Mouse (Mus musculus) induced T-regulatory cell, adult 2 months (primary cell): ENCODE results near the gene Grin2b.
A peak's percentile ranks its signal among the peaks of the same experiment; 100 is the strongest.
"Not testable (repeated sequence)": the region's sequence is repeated elsewhere in the genome, so short reads cannot be mapped to it uniquely, and the experiment has no call there.

Experiments used
- DNase-seq: peaks from one replicate; pipeline ENCODE4 v3.0.0-alpha.2; 2012; ENCODE audit warnings: low read depth

Gene Grin2b

DNA sequence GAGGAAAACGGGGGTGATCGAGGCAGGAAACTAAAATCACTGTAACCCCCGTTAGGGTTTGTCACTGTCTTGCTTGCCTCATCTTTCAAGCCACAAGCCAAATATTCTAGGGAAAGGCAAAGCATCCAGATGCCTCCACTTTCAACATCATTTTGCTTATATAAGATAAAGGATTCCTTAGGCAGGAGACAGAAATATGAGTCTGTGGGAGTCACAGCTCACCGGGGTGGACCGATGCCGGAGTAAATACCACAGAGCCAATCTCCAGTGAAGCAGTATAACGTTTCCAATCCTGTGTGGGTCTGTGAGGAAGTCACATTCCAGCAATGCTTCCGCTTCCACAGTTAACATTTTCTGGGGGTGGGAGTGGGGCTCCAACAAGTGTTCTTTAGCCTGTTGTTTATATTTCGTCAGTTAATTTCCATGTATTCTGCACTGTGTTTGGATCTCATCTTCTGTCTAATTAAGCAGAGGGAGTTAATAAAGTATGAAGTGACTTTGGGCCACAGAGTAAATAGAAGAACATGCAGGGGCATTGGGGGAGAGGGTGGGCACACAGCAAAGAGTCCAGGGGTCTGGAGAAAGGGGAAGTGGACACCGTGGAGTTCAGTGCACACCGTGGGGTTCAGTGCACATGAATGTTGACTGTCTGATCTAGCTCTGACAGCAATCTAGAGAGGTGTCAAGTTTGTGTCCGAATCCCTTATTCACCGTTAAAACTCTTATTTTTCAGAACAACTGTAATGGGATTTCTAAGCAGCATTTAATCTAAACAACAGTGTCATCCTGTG lies 374.9 kb downstream of the Grin2b start:
- no peak for DNase-seq

DNA sequence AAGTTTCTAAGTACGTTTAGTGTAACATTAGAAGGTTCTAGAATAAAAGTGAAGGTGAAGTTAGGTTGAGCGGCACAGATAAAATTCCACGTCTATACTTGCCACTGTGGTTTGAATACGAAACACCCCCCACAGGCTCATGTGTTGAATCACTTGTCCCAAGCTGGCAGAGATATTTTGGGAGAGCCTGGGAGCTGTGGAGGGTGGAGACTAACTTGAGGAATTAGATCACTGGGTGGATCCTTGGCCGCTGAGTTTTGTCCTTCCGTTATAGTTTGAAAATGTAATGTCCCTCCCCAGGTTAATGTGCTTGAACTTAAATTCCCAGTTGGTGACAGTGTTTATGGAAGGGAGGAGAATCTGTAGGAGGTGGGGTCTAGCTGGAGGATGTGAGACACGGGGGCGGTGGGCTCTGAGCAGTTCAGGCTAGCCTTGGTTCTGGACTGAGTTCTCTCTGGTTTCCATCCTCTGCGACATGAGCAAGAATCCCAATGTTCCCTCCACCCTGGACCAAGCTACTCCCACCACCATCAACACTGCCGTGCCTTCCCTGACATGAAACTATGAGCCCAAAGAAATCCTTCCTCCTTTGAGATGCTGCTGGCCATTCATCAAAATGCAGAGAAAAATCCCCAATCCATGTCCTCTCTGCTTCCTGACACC lies 375.8 kb downstream of the Grin2b start:
- DNase-seq: no peak

DNA sequence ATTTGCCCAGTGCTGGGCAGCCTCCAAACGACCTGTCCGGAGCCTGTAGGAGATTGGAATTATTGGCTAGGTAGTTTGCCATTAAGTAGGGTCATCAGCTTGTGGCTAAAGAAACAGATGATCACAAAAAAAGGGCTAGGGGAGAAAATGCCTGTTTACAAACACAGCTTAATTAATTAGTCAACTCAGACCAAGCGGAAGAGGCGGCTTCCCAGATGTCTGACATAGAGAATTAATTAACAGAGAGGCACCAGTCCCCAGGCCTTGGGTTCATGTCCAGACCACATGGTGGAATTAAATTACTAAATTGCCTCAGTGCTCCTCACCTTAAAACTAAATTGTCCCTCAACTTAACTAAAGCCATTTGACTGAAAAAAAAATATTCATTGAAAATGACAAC lies 376.4 kb downstream of the Grin2b start:
- no peak for DNase-seq

DNA sequence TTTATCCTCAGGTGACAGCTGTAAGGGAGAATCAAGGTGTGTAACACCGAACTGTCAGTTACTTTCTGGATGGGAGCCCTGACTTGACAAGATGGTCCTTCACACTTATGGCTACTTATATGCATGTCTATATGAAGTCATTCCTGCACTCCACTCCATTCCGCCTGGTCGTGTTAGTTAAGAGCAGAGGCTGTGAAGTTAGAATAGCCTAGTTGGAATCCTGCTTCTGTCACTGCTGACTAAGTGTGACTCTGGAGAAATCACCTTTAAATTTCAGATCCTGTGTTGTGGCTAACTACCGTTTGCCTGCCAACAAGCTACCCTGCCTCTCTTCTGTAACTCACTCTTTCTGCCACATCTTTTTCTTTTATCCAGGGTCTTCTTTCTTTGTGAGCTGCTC lies 381.9 kb downstream of the Grin2b start:
- DNase-seq: no peak

DNA sequence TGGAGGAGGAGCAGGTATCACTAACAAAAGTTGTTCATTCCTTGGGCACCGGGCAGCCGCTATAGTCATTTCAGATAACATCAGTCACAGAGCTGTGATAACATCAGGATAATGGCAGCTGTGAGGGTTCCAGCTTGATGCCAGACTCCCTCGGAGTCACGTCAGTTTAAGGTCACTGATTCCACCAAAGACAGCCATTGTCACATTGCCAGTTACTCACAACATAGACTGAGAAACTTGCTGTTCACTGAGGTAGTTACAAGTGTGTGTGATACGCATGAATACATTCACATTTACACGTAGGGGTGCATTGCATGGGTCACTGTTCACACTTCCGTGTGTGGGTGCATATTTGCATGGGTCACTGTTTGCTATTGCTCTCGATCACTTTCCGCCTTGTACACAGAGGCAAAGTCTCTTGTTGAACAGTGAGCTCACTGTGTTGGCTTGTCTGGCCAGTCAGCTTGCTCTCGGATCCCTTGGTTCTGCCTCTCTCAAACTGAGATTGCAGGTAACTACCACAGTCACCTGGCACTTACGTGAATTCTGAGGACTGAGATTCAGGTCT lies 383.6 kb downstream of the Grin2b start:
- no peak for DNase-seq

DNA sequence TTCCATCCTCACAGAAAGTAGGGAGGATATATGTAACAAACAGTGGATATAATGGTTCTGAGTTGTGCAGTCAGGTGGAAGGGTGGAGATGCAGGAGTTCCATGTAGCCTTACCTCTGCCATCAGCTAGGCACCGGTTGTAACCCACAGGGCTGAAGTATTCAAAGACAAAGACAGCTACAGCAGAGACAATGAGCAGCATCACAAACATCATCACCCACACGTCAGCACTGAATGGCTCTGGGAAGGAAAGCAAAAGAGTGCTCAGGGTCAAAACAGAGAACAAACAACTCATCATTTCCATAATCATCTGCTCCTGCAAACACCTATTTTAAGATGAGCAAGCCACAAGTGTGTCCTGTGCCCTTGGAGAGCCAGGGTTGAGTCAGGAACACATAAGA lies 398.6 kb downstream of the Grin2b start:
- DNase-seq: no peak

DNA sequence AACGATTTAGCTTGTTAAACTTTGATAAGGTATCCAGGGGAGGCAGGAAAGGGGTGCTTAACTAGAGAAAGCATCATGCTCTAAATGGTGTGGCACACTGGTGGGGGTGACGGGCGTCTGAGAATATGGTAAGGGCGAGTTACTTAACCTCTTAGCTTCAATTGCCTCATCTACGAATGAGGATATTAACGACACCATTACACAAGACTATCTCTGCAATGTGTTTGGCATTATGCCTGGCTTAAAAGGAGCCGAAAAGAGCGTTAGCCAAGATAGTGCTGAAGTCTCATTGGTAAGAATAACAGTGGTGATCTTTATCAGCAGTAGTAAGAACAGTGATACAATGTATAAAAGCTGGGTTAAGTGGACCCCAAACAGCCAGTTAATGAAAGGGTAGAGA lies 405.7 kb downstream of the Grin2b start:
- no peak for DNase-seq

DNA sequence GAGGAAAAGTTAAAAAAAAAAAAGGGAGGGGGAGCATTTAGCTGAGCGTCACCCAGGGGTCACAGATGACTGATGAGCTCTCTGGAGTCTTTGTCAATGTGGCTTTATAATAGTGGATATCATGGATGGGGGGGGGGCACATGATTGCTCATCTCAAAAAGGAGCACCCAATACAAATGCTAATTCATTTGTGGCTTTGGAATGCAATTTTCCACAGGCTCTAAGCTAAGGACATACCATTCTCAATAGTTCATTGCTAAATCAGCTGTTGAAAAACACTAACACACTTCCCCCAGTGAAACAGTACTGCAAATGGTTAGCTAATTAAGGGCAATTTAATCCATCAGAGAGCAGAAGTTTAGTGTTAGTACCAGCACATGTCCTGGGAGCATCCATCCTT lies 414.6 kb downstream of the Grin2b start:
- no peak for DNase-seq

DNA sequence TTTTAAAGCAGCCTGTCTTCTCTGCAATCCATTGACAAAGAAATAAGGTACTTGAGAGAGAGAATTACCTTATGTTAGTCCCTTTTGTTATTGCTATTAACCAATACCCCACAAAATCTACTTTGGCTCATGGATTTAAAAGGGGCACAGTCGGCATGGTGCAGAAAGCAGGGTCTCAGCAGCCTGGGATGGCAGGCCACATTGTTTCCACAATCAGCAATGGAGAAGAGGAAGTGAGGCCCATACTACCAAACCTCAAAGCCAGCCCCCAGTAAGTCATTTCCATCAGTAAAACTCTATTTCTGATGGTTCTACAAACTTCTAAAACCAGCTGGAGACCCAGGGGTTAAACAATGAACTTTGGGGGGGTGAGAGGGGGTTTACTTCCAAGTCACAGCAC lies 417.2 kb downstream of the Grin2b start:
- no peak for DNase-seq

DNA sequence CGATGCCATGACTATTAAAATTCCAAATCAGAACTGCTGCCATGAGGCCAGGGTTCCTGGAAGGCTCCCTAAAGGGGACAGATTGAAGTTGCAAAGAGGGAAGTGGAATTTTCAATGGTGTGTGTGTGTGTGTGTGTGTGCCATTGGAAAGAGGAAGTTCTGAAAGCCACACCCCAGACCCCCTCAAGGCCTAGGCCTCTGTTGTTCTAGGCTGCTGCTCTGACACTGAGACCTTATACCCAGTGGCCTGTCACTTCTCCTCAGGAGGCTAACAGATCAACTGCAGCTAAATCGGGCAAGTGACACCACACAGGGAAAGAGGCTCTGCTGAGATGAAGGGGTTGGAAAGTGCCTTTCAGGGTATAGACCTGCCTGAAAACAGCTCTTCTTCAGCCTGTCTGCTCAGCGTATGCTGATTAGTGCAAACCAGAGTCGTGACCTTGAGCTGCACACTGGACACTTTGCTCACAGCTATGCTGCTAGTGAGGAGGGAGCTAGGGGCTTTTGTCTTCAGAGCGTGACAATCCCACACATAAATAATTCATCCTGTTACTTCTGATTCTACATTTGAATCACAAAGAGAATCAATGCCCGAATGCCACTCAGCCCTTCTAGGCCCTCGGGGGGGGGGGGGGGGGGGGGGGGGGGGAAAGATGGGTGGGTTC lies 424.8 kb downstream of the Grin2b start:
- no peak for DNase-seq

DNA sequence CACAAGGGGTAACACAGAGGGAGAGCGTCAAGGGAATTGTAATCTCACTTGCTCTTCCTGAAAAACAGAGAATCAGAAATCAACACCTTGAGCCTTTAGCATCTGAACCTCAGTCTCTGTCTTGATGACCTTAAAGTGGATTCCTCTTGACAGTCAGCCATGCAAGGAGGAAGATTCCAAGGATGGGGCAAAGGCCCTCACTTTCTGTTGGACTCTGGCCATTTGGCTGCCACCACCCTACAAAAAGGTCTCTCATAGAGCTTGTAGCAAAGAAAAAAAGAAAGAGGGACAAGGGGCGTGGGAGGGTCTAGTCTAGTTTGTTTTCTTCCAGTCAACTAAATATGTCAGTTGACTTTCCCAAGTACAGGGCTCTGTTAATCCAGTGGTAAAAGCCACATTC lies 427.7 kb downstream of the Grin2b start:
- no peak for DNase-seq

DNA sequence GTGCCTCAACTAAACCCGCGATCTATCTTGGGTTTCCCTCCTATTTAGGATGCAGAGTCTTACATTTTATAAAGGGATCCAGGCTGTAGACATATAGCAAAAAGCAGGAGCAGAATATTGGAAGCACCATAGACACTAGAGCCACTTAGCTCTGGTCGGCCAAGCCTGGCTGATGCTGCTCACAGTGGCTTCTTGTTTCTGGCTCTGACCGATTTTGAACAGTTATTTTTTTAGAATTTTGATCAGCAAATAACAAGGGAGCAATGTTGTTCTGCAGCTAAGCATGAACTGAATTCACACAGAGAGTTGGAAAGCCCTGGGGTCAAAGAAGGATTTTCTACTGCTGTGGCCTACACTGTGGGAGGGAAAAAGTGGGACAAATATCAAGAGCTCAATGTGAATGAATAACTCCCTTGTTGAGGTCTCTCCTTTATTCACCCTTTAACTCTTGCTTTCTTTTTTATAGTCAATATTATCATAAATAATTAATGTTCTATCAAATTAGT lies 439.0 kb downstream of the Grin2b start:
- no peak for DNase-seq

DNA sequence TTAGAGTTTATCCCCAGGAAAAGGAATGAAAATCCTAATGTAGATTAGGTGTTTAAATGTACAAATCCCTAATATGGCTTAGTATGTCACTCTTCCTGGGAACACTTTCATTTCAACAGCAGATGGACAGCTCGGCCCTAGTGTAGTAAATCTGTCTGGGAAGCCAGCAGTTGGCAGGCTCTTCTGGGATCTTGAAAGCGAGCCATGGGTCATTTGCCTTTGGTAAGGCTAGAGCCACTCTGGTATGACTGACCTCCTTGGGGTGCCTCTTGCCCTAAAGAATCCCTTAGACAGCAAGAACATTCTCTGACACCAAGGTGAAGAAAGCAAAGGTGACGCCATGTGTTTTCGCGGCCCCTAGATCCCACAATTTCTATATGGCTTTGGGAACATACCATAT lies 446.2 kb downstream of the Grin2b start:
- no peak for DNase-seq

DNA sequence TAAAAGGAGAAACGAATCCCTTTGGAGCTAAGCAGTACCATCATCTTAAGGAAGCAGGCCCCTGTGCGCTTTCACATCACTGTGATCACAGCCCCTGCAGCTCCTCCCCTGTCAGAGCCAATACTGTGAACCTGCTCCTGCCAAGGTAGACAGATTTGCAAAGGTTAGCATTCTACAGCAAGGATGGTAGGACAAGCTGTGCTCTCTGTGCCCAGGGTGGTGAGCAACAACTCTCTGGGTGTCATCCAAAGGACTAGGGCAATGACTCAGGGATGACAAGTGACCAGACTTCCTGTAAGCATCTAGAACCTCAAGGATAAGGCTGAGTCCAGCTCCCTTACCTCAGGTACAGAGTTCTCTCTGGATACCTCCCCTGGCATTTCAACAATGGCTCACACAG lies 451.6 kb downstream of the Grin2b start:
- no peak for DNase-seq

DNA sequence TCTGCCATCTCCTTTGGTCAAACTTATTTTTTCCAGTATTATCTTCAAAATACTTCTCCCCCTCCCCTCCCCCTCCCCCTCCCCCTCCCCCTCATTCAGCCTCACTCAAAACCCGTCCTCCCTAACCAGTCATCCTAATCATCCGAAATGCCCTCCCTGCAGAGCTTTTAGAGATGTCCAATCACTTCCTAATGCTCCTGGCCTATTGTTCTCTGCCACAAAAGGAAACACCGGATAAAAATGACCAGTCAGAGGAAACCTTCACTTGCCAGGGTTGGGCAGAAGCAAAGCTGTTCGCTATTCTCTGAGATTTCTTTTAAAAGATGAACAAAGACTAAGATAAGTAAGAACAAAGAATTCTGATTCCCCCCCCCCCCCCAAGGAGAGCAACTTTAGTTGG lies 458.4 kb downstream of the Grin2b start:
- no peak for DNase-seq

DNA sequence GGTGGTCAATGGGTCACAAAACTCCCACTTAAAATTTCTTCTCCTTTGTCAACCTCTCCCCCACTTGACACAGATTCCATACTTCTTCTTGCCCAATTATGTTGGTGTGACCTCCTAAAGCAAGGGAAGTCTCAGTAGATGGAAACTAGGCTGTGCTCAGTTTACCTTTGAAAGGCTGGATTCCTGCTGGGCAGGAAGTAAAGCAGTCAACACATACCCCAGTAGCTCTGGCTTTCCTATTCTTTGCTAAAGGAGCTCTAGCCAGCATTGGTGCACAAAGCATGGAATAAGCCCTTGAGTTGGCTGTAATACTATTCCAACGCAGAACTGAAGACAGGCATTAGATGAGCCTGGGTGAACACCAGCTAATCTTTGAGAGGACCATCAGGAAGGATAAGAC lies 459.1 kb downstream of the Grin2b start:
- DNase-seq: no peak

DNA sequence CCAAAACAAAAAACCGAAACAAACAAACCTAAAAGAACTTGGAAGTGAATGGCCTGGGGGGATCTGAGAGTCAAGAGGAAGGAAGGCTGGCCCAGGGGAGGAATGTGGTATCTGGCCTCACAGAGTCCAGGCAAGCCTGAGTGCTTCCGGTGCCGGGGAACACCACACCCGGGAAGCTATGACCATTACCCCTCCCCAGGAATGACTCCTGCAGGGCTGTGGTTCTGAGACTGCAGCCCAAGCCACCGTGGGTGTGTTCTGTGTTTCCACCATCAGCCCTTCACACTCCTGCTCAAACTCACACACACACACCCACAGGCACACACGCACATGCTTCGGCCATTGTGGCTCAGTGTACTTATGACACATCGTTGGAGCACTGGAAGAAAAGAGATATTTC lies 459.6 kb downstream of the Grin2b start:
- DNase-seq: no peak

DNA sequence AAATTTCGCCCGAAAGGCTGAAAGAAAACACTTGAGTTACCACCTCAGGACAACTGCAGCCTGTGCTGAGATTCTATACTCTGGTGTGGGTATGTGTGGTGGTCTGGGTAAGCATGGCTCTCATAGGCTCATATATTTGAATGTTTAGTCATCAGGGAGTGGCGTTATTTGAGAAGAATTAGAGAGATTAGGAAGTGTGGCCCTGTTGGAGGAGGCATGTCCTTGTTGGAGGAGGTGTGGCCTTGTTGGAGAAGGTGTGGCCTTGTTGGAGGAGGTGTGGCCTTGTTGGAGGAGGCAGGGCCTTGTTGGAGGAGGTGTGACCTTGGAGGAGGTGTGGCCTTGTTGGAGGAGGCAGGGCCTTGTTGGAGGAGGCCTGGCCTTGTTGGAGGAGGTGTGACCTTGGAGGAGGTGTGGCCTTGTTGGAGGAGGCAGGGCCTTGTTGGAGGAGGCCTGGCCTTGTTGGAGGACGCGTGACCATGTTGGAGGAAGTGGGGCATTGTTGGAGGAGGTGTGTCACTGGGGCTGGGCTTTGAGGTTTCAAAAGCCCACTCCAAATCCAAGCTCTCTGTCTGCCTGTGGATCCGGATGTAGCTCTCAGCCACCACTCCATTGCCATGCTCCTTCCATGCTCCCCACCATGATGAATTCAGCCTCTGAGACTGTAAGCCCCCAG lies 466.3 kb downstream of the Grin2b start:
- DNase-seq: not testable (repeated sequence)

DNA sequence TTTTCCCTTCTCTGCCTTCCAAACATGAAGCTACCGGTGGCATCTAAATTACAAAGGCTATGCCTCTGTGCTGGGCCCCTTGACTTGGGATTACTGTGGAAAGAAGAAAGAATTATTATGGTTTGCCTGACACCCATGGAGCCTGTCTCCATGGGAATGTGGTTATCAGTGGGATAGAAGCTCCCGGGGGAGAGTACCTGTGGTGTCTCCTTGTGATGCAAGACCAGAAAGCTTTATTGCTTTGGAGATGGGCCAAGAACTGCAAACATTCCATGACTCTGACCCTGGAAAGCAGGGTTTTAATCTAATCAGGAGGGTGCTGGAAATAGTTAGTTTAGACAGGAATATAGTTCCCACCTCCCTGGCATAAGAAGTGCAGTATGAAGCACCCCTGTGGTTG lies 469.7 kb downstream of the Grin2b start:
- DNase-seq: no peak

DNA sequence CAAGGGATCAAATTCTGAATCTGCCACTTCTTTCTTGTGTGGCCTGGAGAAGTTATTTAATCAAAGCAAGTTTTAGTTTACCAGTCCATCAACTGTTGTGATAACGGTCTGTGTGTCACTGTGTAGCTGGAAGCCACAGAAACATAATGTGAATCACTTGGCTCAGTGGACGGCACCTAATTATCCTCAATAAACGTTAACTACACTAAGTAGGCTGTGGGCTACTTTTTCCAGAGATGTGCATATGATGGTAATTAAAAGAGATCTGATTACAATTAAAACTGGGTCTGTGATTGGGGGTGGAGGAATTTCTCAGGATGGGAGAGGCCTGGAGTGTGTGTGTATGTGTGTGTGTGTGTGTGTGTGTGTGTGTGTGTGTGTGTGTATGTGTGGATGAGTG lies 471.9 kb downstream of the Grin2b start:
- no peak for DNase-seq

DNA sequence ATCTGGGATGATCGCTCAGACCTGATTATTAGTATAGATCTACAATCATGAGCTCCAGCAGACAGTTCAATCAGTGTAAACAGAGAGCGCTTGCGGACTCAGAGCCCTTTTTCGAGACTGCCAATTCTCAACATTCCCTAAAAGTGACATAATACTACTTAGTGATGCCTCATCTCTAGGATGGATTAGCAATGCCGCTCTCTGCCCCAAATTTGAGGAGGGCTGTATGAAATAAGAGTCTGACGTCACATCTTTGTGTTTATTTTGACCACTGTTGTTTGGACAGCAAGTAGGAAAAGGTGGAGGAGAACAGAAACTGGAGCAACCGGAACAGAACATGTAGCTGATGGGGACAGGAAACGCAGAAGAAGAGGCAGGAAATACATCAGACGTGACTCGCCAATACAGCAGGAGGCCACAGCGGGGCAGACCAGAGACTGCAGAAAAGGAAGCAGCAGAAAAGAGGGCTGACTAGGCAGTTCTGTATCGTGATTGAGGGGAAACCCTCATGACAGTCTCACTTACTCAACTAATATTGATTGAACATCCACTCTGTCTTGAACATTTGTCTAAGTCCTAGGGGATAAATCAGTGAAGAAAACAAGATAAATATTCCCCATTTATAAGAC lies 472.5 kb downstream of the Grin2b start:
- DNase-seq: peak; percentile 0

DNA sequence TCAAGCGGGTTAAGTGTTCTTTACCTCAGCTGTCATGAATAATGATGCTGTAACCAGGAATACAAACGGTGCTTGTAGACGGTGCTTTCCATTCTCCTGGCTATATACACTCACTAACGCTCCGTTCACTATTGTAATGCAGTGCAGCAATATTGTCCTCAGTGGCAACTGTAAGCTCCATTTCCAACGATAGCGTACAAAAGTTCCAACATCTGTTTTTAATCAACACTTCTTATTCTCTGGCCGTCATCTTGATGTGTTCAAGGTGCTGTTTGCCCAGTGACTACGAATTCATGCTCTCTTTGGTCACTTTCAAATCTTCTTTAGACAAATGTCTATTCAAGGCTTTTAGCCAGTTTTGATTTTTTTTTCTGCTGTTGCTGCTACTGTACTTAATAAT lies 480.8 kb downstream of the Grin2b start:
- no peak for DNase-seq
